Mouse (Mus musculus): ENCODE results near the gene Zcwpw1.

The Zcwpw1 gene

DNA sequence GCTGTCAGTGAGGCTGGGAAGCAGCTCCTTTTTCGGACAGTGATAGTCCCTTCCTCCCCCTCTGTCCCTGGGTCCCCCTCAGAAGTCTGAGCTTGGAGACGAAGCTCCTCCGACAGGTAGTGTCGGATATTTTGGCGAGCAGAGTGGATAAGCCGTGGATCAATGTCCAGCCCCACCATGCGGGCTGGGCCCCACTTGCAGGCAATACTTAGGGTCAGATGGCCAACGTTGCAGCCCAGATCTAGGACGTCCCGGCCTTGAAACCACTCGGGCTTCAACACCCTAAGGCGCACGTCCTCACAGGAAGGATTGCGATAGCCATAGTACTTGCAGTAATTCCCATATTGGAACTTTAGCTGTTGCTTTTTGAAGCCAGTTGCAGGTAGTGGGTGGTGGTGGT, 3.1 kb upstream of the Zcwpw1 start:
- DNase-seq (ENCODE audit: low spot score) = no peak

DNA sequence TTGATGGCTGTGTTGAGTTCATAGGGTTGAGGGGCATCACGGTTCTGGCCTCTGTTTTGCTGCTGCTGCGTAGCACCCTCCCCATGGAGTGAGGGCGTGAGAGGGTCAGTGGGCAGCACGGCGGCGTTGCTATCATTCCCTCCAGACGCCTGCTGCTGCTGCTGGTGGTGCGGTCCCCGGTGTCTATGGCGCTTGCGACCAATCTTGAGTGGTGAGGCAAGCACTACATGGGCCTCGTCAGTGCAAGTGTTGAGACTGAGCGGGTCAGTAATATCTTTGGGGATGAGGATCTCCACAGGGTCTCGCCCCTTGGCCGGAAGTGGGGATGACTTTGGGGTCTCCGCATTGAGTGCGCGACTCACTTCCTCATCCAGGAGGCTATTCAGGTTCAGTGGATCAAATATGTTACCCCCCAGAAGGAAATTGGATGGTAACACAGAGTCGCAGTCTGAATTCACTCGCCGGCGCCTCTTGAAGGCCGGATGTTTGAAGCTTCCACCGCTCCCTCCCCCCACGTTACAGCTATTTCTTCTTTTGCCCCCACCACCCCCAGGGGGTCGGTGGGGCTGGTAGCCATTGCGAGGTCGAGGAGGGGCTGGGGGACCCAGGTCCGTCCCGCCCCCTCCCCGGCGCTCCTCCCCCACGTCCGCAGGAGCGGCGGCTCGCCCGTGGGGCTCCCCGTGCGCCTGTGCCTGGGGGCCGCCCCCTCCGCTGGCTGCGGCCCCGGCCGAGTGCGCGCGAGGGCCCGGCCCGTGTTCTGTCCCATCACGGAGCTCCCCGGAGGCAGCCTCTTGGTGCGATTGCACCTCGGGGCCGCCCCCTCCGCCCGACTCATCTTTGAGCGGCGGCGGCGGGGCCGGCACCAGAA, 2.2 kb upstream of the Zcwpw1 start:
- peak; percentile 31 for DNase-seq (ENCODE audit: low spot score)

DNA sequence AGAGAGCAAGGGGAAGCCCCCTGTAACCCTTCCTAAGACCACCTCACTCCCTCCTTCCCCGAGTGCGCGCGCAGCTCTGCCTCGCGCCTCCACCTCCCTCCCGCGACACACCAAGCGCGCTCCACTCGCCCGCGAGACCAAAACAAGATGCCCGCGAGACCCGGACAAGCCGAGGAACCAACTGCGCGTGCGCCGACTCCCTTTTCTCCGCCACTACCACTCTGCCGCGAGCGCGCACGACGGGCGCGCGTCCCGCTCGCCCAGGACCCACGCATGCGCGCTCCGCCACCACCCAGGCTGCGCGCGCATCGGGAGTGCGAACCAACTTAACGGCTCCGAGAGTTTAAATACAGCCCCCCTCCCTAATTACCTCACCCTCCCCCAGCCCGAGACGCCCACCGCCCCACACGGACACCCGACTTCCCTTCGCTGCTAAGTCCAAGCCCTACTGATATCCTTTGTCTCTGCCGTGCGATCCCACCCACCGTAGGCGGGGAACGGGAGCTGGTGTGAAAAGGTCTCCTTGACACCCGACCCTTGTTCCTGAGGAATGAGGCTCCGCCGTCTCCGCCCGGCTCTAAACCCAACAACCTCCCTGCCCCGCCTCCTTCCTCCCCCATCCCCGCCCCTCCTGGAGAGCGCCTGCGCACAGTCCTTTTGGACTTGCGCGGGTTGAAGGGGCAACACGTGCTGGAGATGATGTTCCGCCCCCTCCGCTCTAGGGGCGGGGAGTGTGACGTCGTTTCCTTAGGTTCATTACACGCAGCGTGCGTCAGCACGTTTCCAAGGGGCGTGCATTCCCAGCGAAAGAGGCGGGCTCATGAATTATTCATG, 1.3 kb upstream of the Zcwpw1 start:
- DNase-seq (ENCODE audit: low spot score) = peak; percentile 99

DNA sequence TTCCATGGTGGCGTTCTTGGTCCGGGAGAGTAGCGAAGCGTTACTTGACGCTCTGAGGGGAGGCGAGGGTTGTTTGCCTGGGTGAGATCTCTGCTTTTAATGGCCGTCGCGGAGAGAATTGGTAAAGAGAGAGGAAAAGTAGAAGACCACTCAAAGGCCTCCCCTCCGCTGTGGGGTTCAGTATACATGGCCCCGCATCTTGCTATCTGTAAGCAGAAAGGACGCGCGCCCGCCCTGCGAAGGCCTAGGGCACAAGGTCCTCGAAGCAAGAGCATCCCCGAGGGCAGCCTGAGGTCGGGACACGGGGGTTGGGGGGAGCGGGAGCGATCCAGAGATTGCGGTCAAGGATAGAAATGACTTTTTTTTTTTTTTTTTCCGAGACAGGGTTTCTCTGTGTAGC, 573 bp downstream of the Zcwpw1 start:
- no peak for DNase-seq (ENCODE audit: low spot score)

DNA sequence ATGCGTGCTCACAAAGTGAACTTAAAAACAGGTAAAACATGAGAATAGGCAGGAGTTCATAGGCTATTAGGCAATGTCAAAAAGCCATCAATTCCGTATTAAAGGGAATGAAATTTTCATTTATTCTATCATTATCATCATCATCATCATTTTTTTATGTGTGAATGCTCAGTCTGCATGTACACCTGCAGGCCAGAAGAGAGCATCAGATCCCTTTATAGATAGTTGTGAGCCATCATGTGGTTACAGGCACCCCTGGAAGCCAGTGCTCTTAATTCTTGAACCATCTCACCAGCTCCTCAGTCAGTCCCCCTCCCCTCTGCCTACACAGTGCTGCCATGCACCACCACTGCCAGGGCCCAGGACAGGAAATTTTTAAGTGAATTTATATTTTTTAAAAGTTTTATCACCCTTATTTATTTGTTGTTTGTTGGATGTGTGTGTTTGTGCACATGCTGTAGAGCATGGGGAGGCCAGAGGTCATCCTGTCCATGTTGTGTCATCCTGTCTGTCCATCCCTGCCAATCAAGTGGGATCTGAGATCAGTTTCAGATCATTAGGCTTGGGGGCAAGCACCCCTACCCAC, 1.4 kb downstream of the Zcwpw1 start:
- no peak for DNase-seq (ENCODE audit: low spot score)

DNA sequence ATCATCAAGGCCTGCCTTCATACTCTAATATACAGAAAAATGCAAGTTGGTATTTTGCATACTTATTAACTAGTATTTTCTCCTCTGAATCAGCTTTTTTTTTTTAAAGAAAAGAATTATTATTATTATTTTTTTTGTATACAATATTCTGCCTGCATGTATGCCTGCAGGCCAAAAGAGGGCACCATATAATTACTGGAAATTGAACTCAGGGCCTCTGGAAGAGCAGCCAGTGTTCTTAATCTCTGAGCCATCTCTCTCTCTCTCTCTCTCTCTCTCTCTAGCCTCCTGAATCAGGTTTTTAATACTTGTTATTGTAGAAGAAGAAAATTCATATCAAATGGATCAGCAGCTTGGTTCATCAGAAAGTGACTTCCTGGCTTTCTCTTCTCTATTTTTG, 4.0 kb downstream of the Zcwpw1 start:
- no peak for DNase-seq (ENCODE audit: low spot score)

DNA sequence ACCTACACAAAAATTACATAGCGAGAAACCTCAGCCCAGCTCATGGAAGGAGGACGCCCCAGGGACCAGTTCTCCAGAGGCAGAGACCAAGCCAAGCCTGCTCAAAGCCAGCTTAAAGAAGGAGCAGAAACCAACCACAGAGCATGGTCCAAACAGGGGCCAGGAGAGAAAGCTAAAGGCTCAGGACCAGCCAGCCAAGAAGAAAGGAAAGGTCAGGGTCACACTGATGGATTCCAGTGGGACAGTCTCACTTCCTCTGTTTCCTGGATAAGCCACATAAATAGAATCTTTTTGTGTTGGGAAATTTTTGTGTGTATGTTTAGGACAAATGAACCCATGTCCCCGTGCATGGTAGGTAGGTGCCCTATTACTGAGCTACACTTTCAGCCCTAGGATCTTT, 9.0 kb downstream of the Zcwpw1 start:
- no peak for DNase-seq (ENCODE audit: low spot score)

DNA sequence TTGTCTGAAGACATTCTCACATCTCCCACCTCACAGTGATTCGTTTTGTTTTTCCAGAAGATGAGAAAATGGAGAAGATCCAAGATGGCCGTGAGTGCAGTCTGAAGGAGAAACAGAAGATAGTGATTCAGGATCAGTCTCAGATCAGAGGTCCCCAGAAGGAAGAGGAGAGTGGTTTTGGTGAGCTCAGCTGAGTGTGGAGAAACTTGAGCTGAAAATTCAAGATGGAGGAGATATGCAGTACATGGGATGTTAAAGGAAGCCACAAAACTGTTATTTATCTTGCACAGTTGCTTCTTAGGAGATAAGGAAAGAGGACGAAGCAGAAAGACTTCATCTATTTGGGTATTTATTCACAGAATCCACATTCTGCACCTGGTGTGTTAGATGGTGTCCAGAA, 13.3 kb downstream of the Zcwpw1 start:
- DNase-seq (ENCODE audit: low spot score) = no peak

DNA sequence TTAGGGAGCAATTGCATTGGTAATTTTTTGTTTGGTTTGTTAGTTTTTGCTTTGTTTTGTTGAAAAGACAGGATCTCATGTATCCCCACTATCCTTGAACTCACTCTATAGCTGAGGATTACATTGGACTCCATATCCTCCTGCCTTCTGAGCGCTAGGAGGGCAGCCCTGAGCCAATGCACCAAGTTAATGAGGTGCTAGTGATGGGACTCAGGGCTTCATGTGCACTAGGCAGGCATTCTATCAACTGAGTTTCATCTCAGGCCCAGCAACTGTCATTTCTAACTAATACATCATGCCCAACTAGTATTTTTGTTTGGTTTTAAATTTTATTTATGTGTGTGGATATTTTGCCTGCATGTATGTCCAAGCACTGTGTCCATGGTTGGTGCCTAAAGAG, 18.6 kb downstream of the Zcwpw1 start:
- DNase-seq (ENCODE audit: low spot score) = no peak

DNA sequence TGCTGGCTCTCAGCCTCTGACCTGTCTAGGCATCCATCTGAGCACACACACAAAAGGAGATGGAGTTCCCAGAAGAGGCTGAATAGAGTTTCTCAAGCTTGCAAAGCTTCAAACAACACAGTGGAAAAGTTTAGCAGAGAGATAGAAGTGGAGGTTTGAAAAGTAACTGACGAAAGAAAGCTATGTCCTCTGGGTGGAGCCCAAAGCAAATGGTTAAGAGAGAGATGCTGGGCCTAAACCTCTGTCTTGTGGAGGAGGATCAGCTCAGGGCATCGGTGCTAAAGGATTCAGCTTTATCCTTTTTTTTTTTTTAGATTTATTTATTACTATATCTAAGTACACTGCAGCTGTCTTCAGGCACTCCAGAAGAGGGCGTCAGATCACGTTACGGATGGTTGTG, 20.7 kb downstream of the Zcwpw1 start:
- no peak for DNase-seq (ENCODE audit: low spot score)

DNA sequence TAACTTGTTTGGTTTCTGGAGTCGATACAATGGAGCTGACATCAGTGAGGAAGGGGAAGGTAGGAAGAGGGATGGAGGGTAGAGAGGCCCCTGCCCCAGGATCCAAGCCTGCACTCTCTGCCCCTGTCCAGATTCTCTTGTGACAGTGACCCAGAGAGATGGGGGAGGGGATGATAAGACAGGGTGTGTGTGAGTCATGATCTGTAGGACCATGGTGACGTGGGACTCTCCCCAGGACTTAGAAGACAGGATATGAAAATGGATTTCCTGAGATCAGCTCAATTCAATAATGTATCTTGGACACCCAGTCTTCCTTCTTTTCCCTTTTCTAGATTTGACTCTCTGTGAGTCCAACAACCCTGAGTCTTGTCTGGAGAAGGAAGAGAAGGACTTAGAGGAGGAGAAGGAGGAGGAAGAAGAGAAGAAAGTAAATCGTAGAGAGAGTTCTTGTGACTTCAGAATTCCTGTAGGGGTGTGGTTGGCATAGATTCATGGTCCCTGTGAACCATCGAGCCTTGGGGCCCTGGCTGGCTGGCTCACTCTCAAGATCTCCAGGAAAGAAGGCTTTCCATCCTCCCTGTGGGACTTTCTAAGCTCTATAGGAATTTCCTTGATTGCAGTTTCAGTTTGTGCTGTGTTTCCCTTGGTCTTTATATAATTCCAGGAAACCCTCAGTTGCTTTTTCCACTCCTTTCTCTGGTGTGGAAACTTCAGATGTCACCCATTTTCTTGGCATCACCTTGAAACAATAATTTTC, 30.0 kb downstream of the Zcwpw1 start:
- no peak for DNase-seq (ENCODE audit: low spot score)

DNA sequence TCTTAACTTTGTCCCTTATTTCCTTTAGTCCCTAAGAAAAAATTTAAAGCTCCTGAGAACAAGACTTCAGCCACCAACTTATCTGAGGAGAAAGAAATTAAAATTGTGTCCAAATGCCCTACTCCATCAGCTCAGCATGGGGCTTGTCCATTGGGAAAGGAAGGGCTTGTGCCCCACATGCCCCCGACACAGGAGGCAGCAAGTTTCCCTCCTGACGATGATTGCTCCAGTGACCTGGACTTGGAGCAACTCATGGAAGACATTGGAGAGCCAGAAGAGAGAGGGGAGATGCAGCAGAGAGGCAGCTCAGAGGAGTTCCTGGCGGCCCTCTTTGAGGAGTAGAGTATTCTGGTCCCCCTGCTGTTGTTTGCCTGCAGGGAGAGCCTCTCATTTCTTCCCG, 34.5 kb downstream of the Zcwpw1 start:
- no peak for DNase-seq (ENCODE audit: low spot score)

DNA sequence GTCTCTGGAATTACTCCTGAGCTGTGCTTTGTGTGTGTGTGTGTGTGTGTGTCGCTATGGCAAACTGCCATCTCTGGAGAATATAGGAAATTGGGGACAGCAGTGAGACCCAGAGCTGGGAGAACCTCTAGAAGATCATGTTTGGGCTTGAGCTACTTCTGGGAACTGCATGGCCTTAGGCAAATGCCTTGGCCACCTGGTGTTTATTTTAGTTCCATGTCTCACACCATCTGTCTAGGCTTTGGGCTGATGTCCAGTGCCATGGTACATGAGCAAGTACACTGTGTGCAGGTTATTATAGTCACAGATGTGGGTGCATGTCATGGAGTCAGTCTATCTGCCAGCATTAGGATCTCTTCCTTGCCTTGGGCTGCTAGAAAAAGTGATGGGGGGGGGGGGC, 35.0 kb downstream of the Zcwpw1 start:
- DNase-seq (ENCODE audit: low spot score) = no peak

DNA sequence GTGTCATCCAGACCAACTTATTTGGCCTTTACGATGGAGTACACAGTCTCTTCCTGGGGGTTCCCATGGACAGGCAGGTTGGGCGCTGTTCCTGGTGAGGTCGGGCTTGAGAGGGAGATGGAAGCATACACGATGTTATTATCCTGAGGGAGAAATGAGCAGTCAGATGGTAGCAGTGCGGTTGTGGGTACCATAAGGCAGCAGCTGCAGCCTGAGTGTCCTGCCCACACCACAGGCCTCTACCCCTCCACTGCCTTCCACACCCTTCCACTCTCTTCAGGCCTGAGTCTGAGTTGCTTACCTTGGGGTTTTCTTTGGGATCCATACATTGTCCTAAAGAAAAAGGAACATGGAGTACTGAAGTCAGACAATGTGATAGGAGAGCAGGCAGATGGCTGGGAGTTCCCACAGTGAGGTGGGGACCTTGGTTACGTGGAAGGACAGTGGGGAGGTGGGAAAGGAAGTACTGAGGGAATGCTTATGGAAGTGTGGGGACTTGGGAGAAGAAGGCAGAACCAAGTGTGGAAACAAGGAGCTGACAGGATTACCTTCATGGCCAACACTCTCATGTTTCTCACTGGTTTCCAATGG, 36.0 kb downstream of the Zcwpw1 start:
- no peak for DNase-seq (ENCODE audit: low spot score)

DNA sequence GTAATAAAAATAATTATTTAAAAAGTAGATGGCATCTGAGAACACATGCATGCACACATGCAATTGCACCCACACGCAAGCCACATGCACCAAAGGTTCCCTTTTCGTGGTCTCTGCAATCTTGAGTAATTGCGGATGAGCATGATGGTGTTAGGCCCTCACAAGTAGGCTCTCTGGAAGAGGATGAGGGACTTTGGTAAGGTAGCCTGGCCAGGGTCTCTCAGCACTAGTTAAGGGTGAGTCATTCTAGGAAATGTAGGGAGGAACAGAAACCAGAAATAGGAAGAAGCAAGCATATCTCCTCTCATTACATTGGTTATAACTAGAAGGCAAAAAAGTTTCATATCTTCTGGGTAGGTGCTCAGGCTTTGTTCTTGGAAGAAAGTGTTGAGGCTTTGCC, 37.4 kb downstream of the Zcwpw1 start:
- peak; percentile 19 for DNase-seq (ENCODE audit: low spot score)

DNA sequence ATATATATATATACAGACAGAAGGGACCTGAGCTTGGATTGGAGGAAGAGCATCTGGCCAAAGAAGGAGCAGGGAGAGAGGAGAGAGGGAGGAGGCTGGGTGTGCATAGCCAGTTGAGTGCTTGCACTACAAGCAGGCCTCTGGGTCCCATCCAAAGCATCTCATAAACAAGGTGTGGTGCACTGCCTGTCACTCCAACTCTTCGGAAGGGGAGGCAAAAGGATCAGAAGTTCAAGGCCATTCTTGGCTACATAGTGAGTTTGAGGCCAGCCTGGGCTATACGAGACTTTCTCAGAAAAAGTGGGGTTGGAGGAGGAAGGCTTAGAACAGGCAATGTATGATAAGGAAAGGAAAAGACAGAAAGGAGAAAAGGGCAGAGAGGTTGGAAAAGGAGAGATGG, 38.4 kb downstream of the Zcwpw1 start:
- no peak for DNase-seq (ENCODE audit: low spot score)

DNA sequence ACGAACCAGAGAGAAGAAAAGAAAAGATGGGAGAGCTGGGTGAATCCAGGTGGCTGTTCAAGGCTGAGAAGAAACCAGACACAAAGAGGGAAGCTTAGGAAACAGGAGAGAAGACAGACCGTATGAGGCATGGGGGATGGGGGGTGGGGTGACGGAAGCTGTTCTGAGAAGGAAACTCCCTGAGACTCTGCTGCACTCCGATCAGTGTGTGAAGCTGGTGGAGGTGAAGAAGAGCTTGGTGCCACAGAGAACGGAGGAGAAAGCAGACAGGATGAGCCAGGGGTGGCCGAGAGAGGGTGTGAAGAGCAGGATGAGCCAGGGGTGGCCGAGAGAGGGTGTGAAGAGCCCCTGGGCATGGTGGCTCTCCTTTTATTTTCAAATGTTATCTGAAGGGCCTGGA, 38.8 kb downstream of the Zcwpw1 start:
- DNase-seq (ENCODE audit: low spot score) = no peak

DNA sequence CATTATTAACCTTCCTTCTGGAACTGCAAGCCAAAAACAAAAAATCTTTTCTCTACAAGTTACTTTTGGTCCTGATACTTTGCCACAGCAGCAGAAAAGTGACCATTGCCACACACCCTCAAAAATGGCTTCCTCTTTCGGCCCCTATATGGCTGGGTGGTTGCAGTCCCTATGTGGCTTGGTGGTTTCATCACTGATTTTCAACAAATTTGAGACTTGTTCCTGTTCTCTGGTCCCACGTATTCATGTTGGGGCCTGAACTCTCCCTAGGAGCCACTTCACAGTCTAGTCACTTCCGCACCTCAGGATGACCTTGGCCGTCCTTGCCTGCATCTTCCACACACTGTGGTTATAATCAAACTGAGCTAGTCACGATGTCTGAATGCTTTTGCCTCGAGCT, 41.1 kb downstream of the Zcwpw1 start:
- DNase-seq (ENCODE audit: low spot score) = peak; percentile 42

DNA sequence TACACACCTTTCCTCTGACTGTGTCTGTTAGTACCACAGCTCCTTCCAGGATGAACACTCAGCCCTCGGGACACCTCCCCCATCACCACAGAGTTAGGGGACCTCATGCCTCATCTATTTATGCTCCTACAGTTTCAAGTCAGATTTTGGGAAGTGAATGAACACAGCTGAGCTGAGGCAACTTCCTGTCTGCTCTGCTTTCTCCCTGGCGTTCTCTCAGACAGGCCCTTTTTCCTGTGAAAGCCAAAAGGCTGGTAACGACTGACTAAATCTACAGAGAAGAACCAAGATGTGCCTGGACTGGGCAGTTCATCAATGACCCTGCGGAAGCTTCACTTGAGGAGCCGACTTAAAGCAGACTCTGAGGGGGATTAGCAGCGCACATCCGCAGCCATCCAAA, 42.6 kb downstream of the Zcwpw1 start:
- DNase-seq (ENCODE audit: low spot score) = no peak

DNA sequence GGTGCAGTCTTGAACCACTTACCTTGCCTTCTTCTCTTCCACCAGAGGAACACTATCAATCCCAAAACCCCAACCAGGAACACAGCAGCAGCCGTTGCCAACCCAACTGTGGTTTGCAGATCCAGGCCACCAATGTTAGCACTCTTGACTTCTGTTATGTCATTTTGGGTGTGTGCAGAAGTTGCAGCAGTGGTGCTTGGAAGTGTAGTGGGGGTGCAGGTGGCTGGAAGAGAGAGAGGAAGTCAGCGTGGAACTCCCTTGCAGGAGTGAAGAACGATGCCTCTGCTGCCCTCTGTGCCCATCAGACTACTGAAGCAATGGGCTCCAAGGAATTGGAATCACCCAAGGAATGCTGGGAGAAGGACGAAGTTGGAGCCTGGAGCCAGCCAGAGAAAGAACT, 43.5 kb downstream of the Zcwpw1 start:
- DNase-seq (ENCODE audit: low spot score) = no peak

DNA sequence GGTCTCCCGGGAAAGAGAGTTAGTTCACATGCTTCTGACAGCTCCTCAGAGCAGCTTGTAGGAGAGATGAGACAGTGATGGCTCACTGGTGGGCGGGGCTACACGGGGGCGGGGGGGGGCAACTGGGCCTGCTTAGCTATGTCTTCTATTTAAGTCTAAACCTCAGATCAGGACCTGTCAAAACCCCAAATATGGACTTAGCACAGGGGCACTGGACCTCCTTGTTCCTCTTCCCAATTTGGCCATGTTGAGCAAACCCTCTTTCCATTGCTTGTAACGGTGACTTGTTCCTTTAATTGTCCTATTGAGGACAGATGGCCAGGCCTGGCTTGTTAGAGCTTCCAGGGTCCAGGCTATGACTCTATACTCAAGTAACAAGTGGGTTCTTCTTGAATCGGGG, 43.9 kb downstream of the Zcwpw1 start:
- DNase-seq (ENCODE audit: low spot score) = no peak

DNA sequence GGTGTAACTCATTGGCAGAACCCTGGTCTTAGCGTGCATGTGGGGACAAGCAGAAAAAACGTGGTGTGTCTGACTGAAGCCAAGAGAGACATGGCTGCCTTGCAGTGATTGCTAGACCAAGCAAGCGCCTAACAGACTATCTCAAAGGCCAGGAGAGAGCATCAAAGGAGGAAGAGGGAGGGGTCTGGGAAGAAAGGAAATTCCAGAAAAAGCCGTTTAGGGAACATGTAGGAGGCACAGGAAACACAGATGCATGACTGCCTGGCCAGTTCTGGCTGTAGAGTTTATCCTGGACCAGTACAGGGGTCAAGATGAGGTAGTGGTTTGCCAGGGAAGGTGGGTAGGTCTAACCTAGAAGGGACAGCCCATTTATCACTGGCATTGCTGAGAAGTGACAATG, 45.9 kb downstream of the Zcwpw1 start:
- DNase-seq (ENCODE audit: low spot score) = no peak

Measured in lung, postnatal 25 days (tissue).